Mouse (Mus musculus) mesoderm, embryonic 11.5 days (tissue): Measurements from ENCODE around the gene Rps15a.

ENCODE experiments used
- DNase-seq: peaks from one replicate; pipeline ENCODE4 v3.0.0-alpha.2; 2012; ENCODE audit warnings: low read depth, low spot score

Rps15a gene

GRCm38 (mm10) chr7:118115533-118115876 lies 483 bp downstream of the Rps15a start:
- DNase-seq, result no peak

- no peak for DNase-seq
Observed at GRCm38 (mm10) chr7:118113541-118114297, 2.3 kb downstream of the Rps15a start.

GRCm38 (mm10) chr7:118111128-118111527 lies 4.9 kb downstream of the Rps15a start:
- no peak for DNase-seq

- no peak for DNase-seq
Observed at GRCm38 (mm10) chr7:118107671-118108070, 8.3 kb downstream of the Rps15a start.

GRCm38 (mm10) chr7:118104458-118105052 lies 11.4 kb downstream of the Rps15a start:
- peak; percentile 41 for DNase-seq

- no peak for DNase-seq
Observed at GRCm38 (mm10) chr7:118103462-118104379, 12.3 kb downstream of the Rps15a start.

GRCm38 (mm10) chr7:118102678-118103461 lies 13.1 kb downstream of the Rps15a start:
- DNase-seq, result no peak

GRCm38 (mm10) chr7:118102231-118102630 lies 13.8 kb downstream of the Rps15a start:
- peak; percentile 80 for DNase-seq

- DNase-seq, result no peak
Observed at GRCm38 (mm10) chr7:118097615-118098014, 18.4 kb downstream of the Rps15a start.

GRCm38 (mm10) chr7:118079987-118080386 lies 36.0 kb downstream of the Rps15a start:
- DNase-seq, result no peak

GRCm38 (mm10) chr7:118079097-118079496 lies 36.9 kb downstream of the Rps15a start:
- no peak for DNase-seq

GRCm38 (mm10) chr7:118067261-118067660 lies 48.7 kb downstream of the Rps15a start:
- no peak for DNase-seq

GRCm38 (mm10) chr7:118056300-118056699 lies 59.7 kb downstream of the Rps15a start:
- no peak for DNase-seq
